Mouse (Mus musculus) C2C12 (cell line): Measurements from ENCODE around the gene Kitl. TPM values are rescaled to one million over a fixed set of nuclear protein-coding genes. Genes with fewer than 3 reads are reported as not detected.

Source experiments
- H3K27me3 ChIP-seq: one replicate; pipeline ENCODE4 v1.6.1; 2011; ENCODE audit not compliant: control insufficient read depth, insufficient read depth, insufficient read length
- H3K36me3 ChIP-seq: one replicate; pipeline ENCODE4 v1.6.1; 2011; ENCODE audit not compliant: control insufficient read depth, insufficient read depth
- H3K4me3 ChIP-seq: one replicate; pipeline ENCODE4 v1.5.1; 2011; ENCODE audit warnings: mild to moderate bottlenecking, control low read depth; ENCODE audit not compliant: poor library complexity, insufficient read depth, severe bottlenecking
- H3K79me2 ChIP-seq: one replicate; pipeline ENCODE4 v1.6.1; 2011; ENCODE audit not compliant: control insufficient read depth, insufficient read depth
- H3K79me3 ChIP-seq: one replicate; pipeline ENCODE4 v1.6.1; 2011; ENCODE audit warnings: low read depth, control low read depth
- H3ac ChIP-seq: one replicate; pipeline ENCODE3; 2011; ENCODE audit warnings: low read depth; ENCODE audit not compliant: control insufficient read depth, insufficient read length
- CEBPB ChIP-seq: IDR thresholded peaks from one replicate; pipeline ENCODE4 v1.6.1; 2011; ENCODE audit warnings: low read depth, mild to moderate bottlenecking, control low read depth, moderate library complexity
- CTCF ChIP-seq: IDR thresholded peaks from one replicate; pipeline ENCODE4 v1.5.1; 2011; ENCODE audit not compliant: control insufficient read depth, insufficient read depth, insufficient read length
- FOSL1 ChIP-seq: IDR thresholded peaks from one replicate; pipeline ENCODE4 v1.8.0; 2011; ENCODE audit warnings: mild to moderate bottlenecking, low read length; ENCODE audit not compliant: poor library complexity, insufficient read depth, severe bottlenecking
- MAX ChIP-seq: IDR thresholded peaks from one replicate; pipeline ENCODE4 v1.6.1; 2011; ENCODE audit warnings: mild to moderate bottlenecking, control low read depth
- MYOD1 ChIP-seq: IDR thresholded peaks from one replicate; pipeline ENCODE4 v1.6.1; 2011; ENCODE audit warnings: low read depth; ENCODE audit not compliant: control insufficient read depth, insufficient read length
- MYOG ChIP-seq: IDR thresholded peaks from one replicate; pipeline ENCODE4 v1.6.1; 2011; ENCODE audit not compliant: control insufficient read depth, insufficient read length; ENCODE audit errors: extremely low read depth
- USF1 ChIP-seq: IDR thresholded peaks from one replicate; pipeline ENCODE4 v1.6.1; 2011; ENCODE audit warnings: low read depth, mild to moderate bottlenecking, control low read depth, moderate library complexity
- polyA plus RNA-seq: library from polyadenylated mRNA; unstranded; fragments of >200 nt; fragmentation: generic; extraction: Trizol; gene quantifications from one replicate; pipeline ENCODE4 v1.2.1, GENCODE M21; 2012; ENCODE audit warnings: missing spikeins

The Kitl gene
- polyA plus RNA-seq, 1 experiment = 6.8 TPM

GRCm38 (mm10) chr10:100030385-100030784, 15.0 kb downstream of the Kitl start:
- Histone ChIP-seq H3K27me3 (no peaks in the 10 kb centered on the region), H3K79me2 (peaks cover 32% of the 10 kb centered on the region), H3ac (no peak overlapping the region), H3K36me3 (no peaks in the 10 kb centered on the region), H3K79me3 (peaks cover 5% of the 10 kb centered on the region), H3K4me3 (no peak overlapping the region)
- TF ChIP-seq MYOG = no peak
- TF ChIP-seq FOSL1 = no peak
- TF ChIP-seq MYOD1 = no peak
- no peak for TF ChIP-seq USF1
- no peak for TF ChIP-seq CTCF
- no peak for TF ChIP-seq MAX
- TF ChIP-seq CEBPB = no peak

- Histone ChIP-seq H3K27me3 (no peaks in the 10 kb centered on the region), H3ac (no peak overlapping the region), H3K4me3 (no peak overlapping the region), H3K36me3 (no peaks in the 10 kb centered on the region), H3K79me2 (peaks cover 25% of the 10 kb centered on the region), H3K79me3 (peaks cover 5% of the 10 kb centered on the region)
- no peak for TF ChIP-seq USF1
- TF ChIP-seq CEBPB = no peak
- no peak for TF ChIP-seq MYOD1
- no peak for TF ChIP-seq MAX
- TF ChIP-seq MYOG = no peak
- no peak for TF ChIP-seq FOSL1
- TF ChIP-seq CTCF = no peak
Observed at GRCm38 (mm10) chr10:100030980-100031516, 15.6 kb downstream of the Kitl start.

- Histone ChIP-seq H3ac (no peak overlapping the region), H3K36me3 (no peaks in the 10 kb centered on the region), H3K4me3 (no peak overlapping the region), H3K79me2 (peaks cover 21% of the 10 kb centered on the region), H3K79me3 (peaks cover 5% of the 10 kb centered on the region), H3K27me3 (no peaks in the 10 kb centered on the region)
- TF ChIP-seq USF1 (no peak), MYOD1 (no peak), CEBPB (no peak), MAX (no peak), FOSL1 (no peak), CTCF (no peak), MYOG (no peak)
Observed at GRCm38 (mm10) chr10:100031631-100032030, 16.2 kb downstream of the Kitl start.

GRCm38 (mm10) chr10:100032566-100032965, 17.1 kb downstream of the Kitl start:
- H3K79me3 ChIP-seq = peaks cover 5% of the 10 kb centered on the region
- H3K4me3 ChIP-seq = no peak overlapping the region
- TF ChIP-seq USF1 (peak; percentile 84), CTCF (no peak)
- peaks cover 21% of the 10 kb centered on the region for H3K79me2 ChIP-seq
- H3K36me3 ChIP-seq = no peaks in the 10 kb centered on the region
- no peaks in the 10 kb centered on the region for H3K27me3 ChIP-seq
- no peak overlapping the region for H3ac ChIP-seq

- TF ChIP-seq CTCF (no peak), MYOG (no peak), USF1 (no peak), CEBPB (no peak), FOSL1 (no peak), MAX (no peak), MYOD1 (no peak)
- H3K79me2 ChIP-seq = peaks cover 17% of the 10 kb centered on the region
Observed at GRCm38 (mm10) chr10:100036021-100036420, 20.6 kb downstream of the Kitl start.

GRCm38 (mm10) chr10:100038342-100038898, 23.0 kb downstream of the Kitl start:
- Histone ChIP-seq H3ac (no peak overlapping the region), H3K4me3 (no peak overlapping the region), H3K79me2 (peaks cover 6% of the 10 kb centered on the region), H3K27me3 (no peaks in the 10 kb centered on the region), H3K79me3 (no peaks in the 10 kb centered on the region), H3K36me3 (no peaks in the 10 kb centered on the region)
- TF ChIP-seq MYOG = no peak
- no peak for TF ChIP-seq MYOD1
- TF ChIP-seq USF1 = no peak
- TF ChIP-seq MAX = no peak
- no peak for TF ChIP-seq CTCF
- TF ChIP-seq FOSL1 = no peak
- no peak for TF ChIP-seq CEBPB

More at GRCm38 (mm10) chr10:100036021-100036420, 20.6 kb downstream of the Kitl start:
- Histone ChIP-seq H3ac (no peak overlapping the region), H3K36me3 (no peaks in the 10 kb centered on the region), H3K79me3 (peaks cover 4% of the 10 kb centered on the region), H3K27me3 (no peaks in the 10 kb centered on the region), H3K4me3 (no peak overlapping the region)
